Comparison of ENCODE assay signal across 7 mouse cellular contexts in genomic region chr5:4756871-4757711, GRCm38 (mm10). TPM values are rescaled to one million over a fixed set of nuclear protein-coding genes. Genes with fewer than 3 reads are reported as not detected.
DNase-seq lines count a peak whose midpoint lies in the region; ATAC-seq and TF ChIP-seq lines count a peak whose summit lies in the region.

No protein-coding gene starts in this region.

- ATAC-seq in embryonic facial prominence, embryonic 11.5 days (replicated peaks; ENCODE audit: insufficient number of reproducible peaks, low FRiP score, low TSS enrichment, low read depth): peak; percentile 47
- ATAC-seq in limb, embryonic 13.5 days (ENCODE audit: low FRiP score, low read depth): peak; percentile 43
- ATAC-seq in midbrain, embryonic 14.5 days (ENCODE audit: low FRiP score, low TSS enrichment): peak; percentile 43

- H3K9me3 ChIP-seq in embryonic facial prominence, embryonic 11.5 days (replicated peaks; ENCODE audit: control insufficient read depth, low read length): no peaks in the 10 kb centered on the region
- no peaks in the 10 kb centered on the region for H3K9me3 ChIP-seq in limb, embryonic 13.5 days
- no peaks in the 10 kb centered on the region for H3K9me3 ChIP-seq in midbrain, embryonic 14.5 days (ENCODE audit: control insufficient read depth, low read length)

- H3K9ac ChIP-seq in embryonic facial prominence, embryonic 11.5 days (replicated peaks; ENCODE audit: low read length): peak overlapping the region; percentile 96
- H3K9ac ChIP-seq in heart, adult 2 months (ENCODE audit: low read depth, low read length): peak overlapping the region; percentile 82
- H3K9ac ChIP-seq in limb, embryonic 13.5 days: peak overlapping the region; percentile 95
- peak overlapping the region; percentile 96 for H3K9ac ChIP-seq in midbrain, embryonic 14.5 days (replicated peaks; ENCODE audit: low read length)

- DNase-seq in embryonic facial prominence, embryonic 11.5 days (ENCODE audit: low spot score): peak; percentile 67
- peak; percentile 78 to 80 for DNase-seq in heart, adult 2 months
- DNase-seq in kidney, adult 18-20 months: peak; percentile 81
- peak; percentile 80 for DNase-seq in midbrain, embryonic 14.5 days
- peak; percentile 81 for DNase-seq in testis, postnatal 10 days (ENCODE audit: low spot score)

- TF ChIP-seq EP300 in heart, adult 2 months (IDR thresholded peaks at IDR 0.05; ENCODE audit: insufficient read depth, low read depth, low read length): no peak

- H3K27ac ChIP-seq in bone marrow macrophage, adult 2 months (ENCODE audit: insufficient read depth, low read depth, low read length): no peak overlapping the region
- H3K27ac ChIP-seq in embryonic facial prominence, embryonic 11.5 days (replicated peaks; ENCODE audit: low read depth, low read length): peak overlapping the region; percentile 98
- peak overlapping the region; percentile 88 for H3K27ac ChIP-seq in heart, adult 2 months
- H3K27ac ChIP-seq in limb, embryonic 13.5 days: peak overlapping the region; percentile 99
- peak overlapping the region; percentile 99 for H3K27ac ChIP-seq in midbrain, embryonic 14.5 days (replicated peaks; ENCODE audit: low read depth, low read length)

- no peaks in the 10 kb centered on the region for H3K27me3 ChIP-seq in embryonic facial prominence, embryonic 11.5 days (ENCODE audit: control insufficient read depth, insufficient read depth, low read length)
- no peaks in the 10 kb centered on the region for H3K27me3 ChIP-seq in heart, adult 2 months (ENCODE audit: control insufficient read depth, insufficient read depth, low read length)
- H3K27me3 ChIP-seq in limb, embryonic 13.5 days: no peaks in the 10 kb centered on the region
- no peaks in the 10 kb centered on the region for H3K27me3 ChIP-seq in midbrain, embryonic 14.5 days (ENCODE audit: control insufficient read depth, insufficient read depth, low read length)

- peak overlapping the region; percentile 95 for H3K4me2 ChIP-seq in embryonic facial prominence, embryonic 11.5 days (ENCODE audit: low read depth, low read length)
- H3K4me2 ChIP-seq in limb, embryonic 13.5 days (replicated peaks): peak overlapping the region; percentile 93
- H3K4me2 ChIP-seq in midbrain, embryonic 14.5 days (ENCODE audit: low read length): peak overlapping the region; percentile 91

- no peaks in the 10 kb centered on the region for H3K4me1 ChIP-seq in bone marrow macrophage, adult 2 months (ENCODE audit: control insufficient read depth, insufficient read depth, low read length)
- no peaks in the 10 kb centered on the region; the same call in 1 of the 2 replicates for H3K4me1 ChIP-seq in embryonic facial prominence, embryonic 11.5 days (ENCODE audit: control insufficient read depth, insufficient read depth, low read length)
- H3K4me1 ChIP-seq in heart, adult 2 months (ENCODE audit: control insufficient read depth, insufficient read depth, low read length): no peaks in the 10 kb centered on the region
- H3K4me1 ChIP-seq in limb, embryonic 13.5 days: peaks cover 30% of the 10 kb centered on the region
- H3K4me1 ChIP-seq in midbrain, embryonic 14.5 days (ENCODE audit: control insufficient read depth, insufficient read depth, low read length): peaks cover 7% of the 10 kb centered on the region

- intact Hi-C loops in heart, adult 2 months (cut with DNase I): loop anchor here (10.0 kb wide), 2 partner anchors 158 to 742 kb away; no protein-coding TSS in a partner anchor

- no peaks in the 10 kb centered on the region for H3K36me3 ChIP-seq in embryonic facial prominence, embryonic 11.5 days (replicated peaks; ENCODE audit: control insufficient read depth, insufficient read depth, low read depth, low read length)
- H3K36me3 ChIP-seq in heart, adult 2 months (ENCODE audit: control insufficient read depth, insufficient read depth, low read length): no peaks in the 10 kb centered on the region
- no peaks in the 10 kb centered on the region for H3K36me3 ChIP-seq in limb, embryonic 13.5 days
- H3K36me3 ChIP-seq in midbrain, embryonic 14.5 days (ENCODE audit: control insufficient read depth, insufficient read depth, low read length): peaks cover 4% of the 10 kb centered on the region; the same call in 1 of the 2 replicates

- no peak for TF ChIP-seq CTCF in bone marrow macrophage, adult 2 months (IDR thresholded peaks at IDR 0.05; ENCODE audit: low read depth, low read length)
- TF ChIP-seq CTCF in heart, adult 2 months (IDR thresholded peaks at IDR 0.05): no peak

- H3K4me3 ChIP-seq in bone marrow macrophage, adult 2 months (ENCODE audit: insufficient read depth, low read length): peak overlapping the region; percentile 79
- peak overlapping the region; percentile 93 for H3K4me3 ChIP-seq in embryonic facial prominence, embryonic 11.5 days (ENCODE audit: low read depth, low read length)
- H3K4me3 ChIP-seq in heart, adult 2 months: peak overlapping the region; percentile 83
- H3K4me3 ChIP-seq in limb, embryonic 13.5 days: peak overlapping the region; percentile 91
- peak overlapping the region; percentile 90 for H3K4me3 ChIP-seq in midbrain, embryonic 14.5 days (replicated peaks; ENCODE audit: low read depth, low read length)

- no peaks in the 10 kb centered on the region for H3K79me2 ChIP-seq in heart, adult 2 months (replicated peaks; ENCODE audit: control insufficient read depth, insufficient read depth, low read length)

- under 1% methylated on average over 70 of the region's 80 CpGs for WGBS in embryonic facial prominence, embryonic 11.5 days
- whole genome bisulfite sequencing in heart, adult 2 months: under 1% methylated on average over 78 of the region's 80 CpGs
- WGBS in limb, embryonic 13.5 days: under 1% methylated on average over 80 of the region's 80 CpGs
- under 1% methylated on average over 79 of the region's 80 CpGs for WGBS in midbrain, embryonic 14.5 days

- TF ChIP-seq POLR2A in bone marrow macrophage, adult 2 months (IDR thresholded peaks at IDR 0.05; ENCODE audit: borderline replicate concordance, low read depth, low read length): no peak
- no peak for TF ChIP-seq POLR2A in heart, adult 2 months (IDR thresholded peaks at IDR 0.05; ENCODE audit: insufficient read depth, low read depth, low read length)

RNA-seq across cellular contexts. Expression of gene Fzd1, which starts 0.7 kb away (rescaled TPM):
- 0.57 and 0.70 TPM in 2 replicates for polyA plus RNA-seq in bone marrow macrophage, adult 2 months (2012; ENCODE audit: insufficient read depth, insufficient read length, missing spikeins)
- polyA plus RNA-seq in embryonic facial prominence, embryonic 11.5 days (2014; fragmentation: Nextera tagmentation; extraction: Ambion mirVana): 29.0 and 30.6 TPM in 2 replicates
- 10 to 100 TPM in 1 of 2 experiments, 1 to 10 TPM in 1; 8.4 to 10.0 TPM for total RNA-seq in heart, adult 2 months (2021)
- polyA plus RNA-seq in heart, adult 2 months (2012; rRNA removed): 7.7 and 8.4 TPM in 2 replicates
- polyA plus RNA-seq in limb, embryonic 13.5 days (2015; fragmentation: Nextera tagmentation; extraction: Ambion mirVana): 18.3 and 18.8 TPM in 2 replicates
- polyA plus RNA-seq in midbrain, embryonic 14.5 days (2014; fragmentation: Nextera tagmentation; extraction: Ambion mirVana): 38.6 and 44.3 TPM in 2 replicates
